Mouse (Mus musculus) bone marrow macrophage, adult 2 months (primary cell): ENCODE measurements around the gene Myh9.

ENCODE experiments used
- CTCF ChIP-seq: IDR thresholded peaks from 2 replicates; pipeline ENCODE4 v1.5.1; 2012; ENCODE audit warnings: low read depth, mild to moderate bottlenecking, low read length, moderate library complexity
- POLR2A ChIP-seq: IDR thresholded peaks from 2 replicates; pipeline ENCODE4 v1.6.1; 2012; ENCODE audit warnings: mild to moderate bottlenecking, low read depth, low read length, borderline replicate concordance

DNA sequence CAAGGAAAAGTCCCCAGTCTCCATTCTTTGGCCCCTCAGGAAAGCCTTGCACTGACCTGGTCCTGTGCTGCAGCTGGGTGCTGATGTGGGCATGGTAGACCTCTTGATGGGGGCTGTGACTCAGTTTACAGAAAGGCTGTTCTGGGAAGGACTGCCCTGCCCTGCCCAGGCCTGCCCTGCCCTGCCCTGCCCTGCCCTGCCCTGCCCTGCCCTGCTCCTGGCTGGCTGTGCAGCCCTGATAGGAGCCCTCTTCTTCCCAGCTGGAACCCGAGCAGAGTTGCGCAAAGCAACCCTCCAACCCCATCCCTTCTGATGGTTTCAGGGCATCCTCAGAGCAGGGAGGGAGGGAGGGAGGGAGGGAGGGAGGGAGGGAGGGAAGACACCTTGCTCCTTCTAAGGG, 86.8 kb downstream of the Myh9 start:
- TF ChIP-seq CTCF (no peak), POLR2A (no peak)
